Mouse (Mus musculus): ENCODE results near the gene Sema4a. TPM values are rescaled to one million over a fixed set of nuclear protein-coding genes. Genes with fewer than 3 reads are reported as not detected.

Gene Sema4a
- total and polyA plus RNA-seq, 3 experiments: 33.5 to 45.3 TPM; not detected in 1

DNA sequence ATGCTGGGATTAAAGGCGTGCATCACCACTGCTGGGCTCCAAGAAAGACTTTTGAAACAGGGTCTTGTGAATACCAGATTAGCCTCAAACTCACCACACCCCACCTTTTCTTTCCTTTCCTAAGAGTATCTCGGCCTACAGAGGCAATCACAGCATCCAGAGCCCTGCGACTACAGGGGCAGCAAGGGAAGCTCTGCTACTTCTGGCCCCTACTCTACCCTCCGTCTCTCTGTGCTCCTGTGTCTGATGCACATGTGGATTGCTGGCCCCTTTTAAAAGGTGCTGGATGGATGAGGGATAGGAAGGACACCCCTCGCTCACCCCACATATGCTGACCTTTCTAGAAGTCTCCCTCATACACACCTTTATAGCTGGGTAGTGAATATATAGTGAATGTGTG is 19.7 kb upstream of the Sema4a start:
- H3K36me3 ChIP-seq (ENCODE audit: control insufficient read depth in 1 of 2, insufficient read depth in 2 of 2, low read length in 2 of 2): peaks cover 0 to 2% of the 10 kb centered on the region in 2 experiments; a peak in 2 of 4 replicates
- peaks cover 0 to 6% of the 10 kb centered on the region in 2 experiments; a peak in 2 of 4 replicates for H3K4me1 ChIP-seq (ENCODE audit: control insufficient read depth in 1 of 2, insufficient read depth in 2 of 2, low read length in 2 of 2)
- no peaks in the 10 kb centered on the region for H3K9me3 ChIP-seq (replicated peaks; ENCODE audit: insufficient read depth, low read length)
- no peak for TF ChIP-seq USF2 (IDR thresholded peaks at IDR 0.05; ENCODE audit: borderline replicate concordance in 1 of 2, insufficient read depth in 1 of 2, low read depth in 1 of 2, low read length in 2 of 2)
- TF ChIP-seq ETS1 (IDR thresholded peaks at IDR 0.05; ENCODE audit: low read depth, low read length): no peak
- TF ChIP-seq MAFK (IDR thresholded peaks at IDR 0.05; ENCODE audit: borderline replicate concordance, low read depth, low read length): no peak
- TF ChIP-seq TBP (IDR thresholded peaks at IDR 0.05; ENCODE audit: low read depth, low read length): no peak
- no peak for TF ChIP-seq ELF1 (IDR thresholded peaks at IDR 0.05; ENCODE audit: low read depth, low read length)
- no peak for TF ChIP-seq GABPA (IDR thresholded peaks at IDR 0.05; ENCODE audit: low read depth, low read length)
- TF ChIP-seq KAT2A (conservative IDR thresholded peaks at IDR 0.05; ENCODE audit: low read depth, low read length): no peak
- no peak for TF ChIP-seq MYC (IDR thresholded peaks at IDR 0.05; ENCODE audit: low read depth, low read length)
- no peak for TF ChIP-seq CTCF (IDR thresholded peaks at IDR 0.05 in 2 of 3, conservative IDR thresholded peaks at IDR 0.05 in 1 of 3; ENCODE audit: control insufficient read depth in 1 of 3, insufficient read depth in 1 of 3, low read depth in 2 of 3, low read length in 3 of 3, poor library complexity in 1 of 3, severe bottlenecking in 1 of 3)
- no peak for TF ChIP-seq POLR2AphosphoS2 (IDR thresholded peaks at IDR 0.05; ENCODE audit: low read length)
- no peak for TF ChIP-seq SIN3A (IDR thresholded peaks at IDR 0.05; ENCODE audit: low read length)
- no peak for TF ChIP-seq MAX (IDR thresholded peaks at IDR 0.05; ENCODE audit: low read length)
- no peak for TF ChIP-seq POLR2A (IDR thresholded peaks at IDR 0.05; ENCODE audit: control insufficient read depth in 1 of 2, insufficient read depth in 1 of 2, low read depth in 1 of 2, low read length in 2 of 2, poor library complexity in 1 of 2)
- TF ChIP-seq HCFC1 (IDR thresholded peaks at IDR 0.05; ENCODE audit: low read depth, low read length): no peak
- no peak for TF ChIP-seq MYB (IDR thresholded peaks at IDR 0.05; ENCODE audit: low read depth, low read length)
- TF ChIP-seq RAD21 (IDR thresholded peaks at IDR 0.05; ENCODE audit: low read depth, low read length): no peak
- TF ChIP-seq GATA1 (IDR thresholded peaks at IDR 0.05; ENCODE audit: low read depth, low read length): no peak
- no peak for DNase-seq (ENCODE audit: low read depth, low spot score)
- no peak overlapping the region for H3K27ac ChIP-seq (ENCODE audit: control insufficient read depth, low read depth, low read length)
- no peak overlapping the region for H3K9ac ChIP-seq (ENCODE audit: control insufficient read depth, low read depth, low read length, poor library complexity, severe bottlenecking)
- H3K4me3 ChIP-seq (ENCODE audit: control insufficient read depth in 1 of 2, insufficient read depth in 1 of 2, low read depth in 2 of 2, low read length in 2 of 2): no peak overlapping the region
- no peaks in the 10 kb centered on the region for H3K79me2 ChIP-seq (ENCODE audit: control insufficient read depth, insufficient read depth, low read length, poor library complexity)
- no peaks in the 10 kb centered on the region for H3K27me3 ChIP-seq (ENCODE audit: control insufficient read depth in 1 of 2, insufficient read depth in 2 of 2, low read length in 2 of 2)

DNA sequence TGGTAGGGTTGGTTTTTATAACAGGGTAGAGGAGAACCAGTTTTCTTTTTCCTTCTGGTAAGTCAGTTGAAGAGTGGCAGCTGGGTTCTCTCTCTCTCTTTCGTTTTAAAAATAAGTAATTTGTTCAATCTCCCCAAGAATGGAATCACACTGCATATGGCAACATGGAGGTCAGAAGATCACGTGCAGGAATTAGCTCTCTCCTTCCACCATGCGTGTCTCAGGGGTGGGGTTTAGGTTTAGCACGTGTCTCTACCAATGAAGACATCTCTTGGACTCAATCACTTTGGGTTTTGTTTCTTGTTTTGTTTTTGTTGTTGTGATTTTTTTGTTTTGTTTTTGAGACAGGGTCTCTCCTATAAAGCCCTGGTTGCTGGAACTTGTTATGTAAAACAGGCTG is 18.8 kb upstream of the Sema4a start:
- no peak overlapping the region for H3K4me3 ChIP-seq (ENCODE audit: control insufficient read depth in 1 of 2, insufficient read depth in 1 of 2, low read depth in 2 of 2, low read length in 2 of 2)
- H3K27ac ChIP-seq (ENCODE audit: control insufficient read depth, low read depth, low read length): no peak overlapping the region
- no peak for DNase-seq (ENCODE audit: low read depth, low spot score)
- peaks cover 0 to 2% of the 10 kb centered on the region in 2 experiments; a peak in 1 of 4 replicates for H3K36me3 ChIP-seq (ENCODE audit: control insufficient read depth in 1 of 2, insufficient read depth in 2 of 2, low read length in 2 of 2)
- TF ChIP-seq USF2 (IDR thresholded peaks at IDR 0.05; ENCODE audit: borderline replicate concordance in 1 of 2, insufficient read depth in 1 of 2, low read depth in 1 of 2, low read length in 2 of 2) (no peak), USF1 (IDR thresholded peaks at IDR 0.05; ENCODE audit: low read depth, low read length) (no peak), SMC3 (IDR thresholded peaks at IDR 0.05; ENCODE audit: low read depth, low read length) (no peak), MAFK (IDR thresholded peaks at IDR 0.05; ENCODE audit: borderline replicate concordance, low read depth, low read length) (no peak), CHD1 (IDR thresholded peaks at IDR 0.05; ENCODE audit: low read depth, low read length) (no peak), RCOR1 (IDR thresholded peaks at IDR 0.05; ENCODE audit: low read depth, low read length) (no peak), ELF1 (IDR thresholded peaks at IDR 0.05; ENCODE audit: low read depth, low read length) (no peak), TCF12 (IDR thresholded peaks at IDR 0.05; ENCODE audit: low read depth, low read length) (no peak), ZKSCAN1 (IDR thresholded peaks at IDR 0.05; ENCODE audit: low read depth, low read length) (no peak), ZC3H11A (IDR thresholded peaks at IDR 0.05; ENCODE audit: low read depth, low read length) (no peak)
- H3K27me3 ChIP-seq (ENCODE audit: control insufficient read depth in 1 of 2, insufficient read depth in 2 of 2, low read length in 2 of 2): no peaks in the 10 kb centered on the region
- H3K9me3 ChIP-seq (replicated peaks; ENCODE audit: insufficient read depth, low read length): no peaks in the 10 kb centered on the region
- no peaks in the 10 kb centered on the region for H3K79me2 ChIP-seq (ENCODE audit: control insufficient read depth, insufficient read depth, low read length, poor library complexity)
- H3K4me1 ChIP-seq (ENCODE audit: control insufficient read depth in 1 of 2, insufficient read depth in 2 of 2, low read length in 2 of 2): peaks cover 0 to 6% of the 10 kb centered on the region in 2 experiments; a peak in 2 of 4 replicates
- H3K9ac ChIP-seq (ENCODE audit: control insufficient read depth, low read depth, low read length, poor library complexity, severe bottlenecking): no peak overlapping the region

Measured in MEL (cell line).